Comparison of ENCODE assay signal across 16 mouse cellular contexts in genomic region chr13:100518191-100518590, GRCm38 (mm10). TPM values are rescaled to one million over a fixed set of nuclear protein-coding genes. Genes with fewer than 3 reads are reported as not detected.
DNase-seq lines count a peak whose midpoint lies in the region; ATAC-seq and TF ChIP-seq lines count a peak whose summit lies in the region.
"Had no signal": no experiment of that assay in that cellular context is flagged by ENCODE, and none has a peak within 500 bp of the region (broad histone marks: within the 10 kb centered on the region; RNA-seq: fewer than 3 reads in every experiment).

No protein-coding gene starts in this region.

- 0 out of 2 replicates have a peak, but pooled peaks cover 2% of the 10 kb centered on the region for H3K4me1 ChIP-seq in lung, embryonic 14.5 days (ENCODE audit: insufficient read depth)
- peaks cover 10% of the 10 kb centered on the region; the same call in 1 of the 2 replicates for H3K4me1 ChIP-seq in embryonic facial prominence, embryonic 12.5 days
- H3K4me1 ChIP-seq in embryonic facial prominence, embryonic 15.5 days = peaks cover 9% of the 10 kb centered on the region
- peaks cover 56% of the 10 kb centered on the region for H3K4me1 ChIP-seq in small intestine, adult 2 months (ENCODE audit: control insufficient read depth, insufficient read depth, insufficient read length, low read length)
- H3K4me1 ChIP-seq: neural tube, embryonic 13.5 days had no signal

- H3K27me3 ChIP-seq in lung, embryonic 14.5 days (ENCODE audit: insufficient read depth, low read length) = no peaks in the 10 kb centered on the region
- H3K27me3 ChIP-seq in embryonic facial prominence, embryonic 12.5 days = no peaks in the 10 kb centered on the region
- no peaks in the 10 kb centered on the region for H3K27me3 ChIP-seq in embryonic facial prominence, embryonic 15.5 days
- no peaks in the 10 kb centered on the region for H3K27me3 ChIP-seq in small intestine, adult 2 months (ENCODE audit: control insufficient read depth, insufficient read depth, low read length)
- H3K27me3 ChIP-seq: neural tube, embryonic 13.5 days had no signal

- H3K4me2 ChIP-seq in lung, embryonic 14.5 days = no peak overlapping the region
- H3K4me2 ChIP-seq in embryonic facial prominence, embryonic 12.5 days (replicated peaks) = no peak overlapping the region
- H3K4me2 ChIP-seq in embryonic facial prominence, embryonic 15.5 days (replicated peaks) = no peak overlapping the region
- H3K4me2 ChIP-seq: midbrain, embryonic 11.5 days; neural tube, embryonic 13.5 days had no signal

- H3K9ac ChIP-seq in lung, embryonic 14.5 days = no peak overlapping the region
- no peak overlapping the region for H3K9ac ChIP-seq in embryonic facial prominence, embryonic 12.5 days
- H3K9ac ChIP-seq in embryonic facial prominence, embryonic 15.5 days = no peak overlapping the region
- H3K9ac ChIP-seq: forebrain, postnatal 0 days; neural tube, embryonic 13.5 days had no signal

- H3K36me3 ChIP-seq in lung, embryonic 14.5 days (ENCODE audit: insufficient read depth) = no peaks in the 10 kb centered on the region
- no peaks in the 10 kb centered on the region for H3K36me3 ChIP-seq in embryonic facial prominence, embryonic 12.5 days
- H3K36me3 ChIP-seq in embryonic facial prominence, embryonic 15.5 days = no peaks in the 10 kb centered on the region
- peaks cover 24% of the 10 kb centered on the region for H3K36me3 ChIP-seq in small intestine, adult 2 months (ENCODE audit: control insufficient read depth, insufficient read depth, low read length)
- H3K36me3 ChIP-seq: G1E; neural tube, embryonic 13.5 days had no signal

- 70% methylated on average over 6 of the region's 6 CpGs for WGBS in lung, embryonic 14.5 days
- 80% methylated on average over 6 of the region's 6 CpGs for WGBS in embryonic facial prominence, embryonic 12.5 days
- 65% methylated on average over 6 of the region's 6 CpGs for WGBS in embryonic facial prominence, embryonic 15.5 days
- 22% methylated on average over 6 of the region's 6 CpGs for WGBS in small intestine, adult 2 months

- ATAC-seq in lung, embryonic 14.5 days (ENCODE audit: insufficient read depth) = no peak
- ATAC-seq in embryonic facial prominence, embryonic 12.5 days (ENCODE audit: insufficient number of reproducible peaks, insufficient read depth, low FRiP score, low TSS enrichment) = no peak
- ATAC-seq in embryonic facial prominence, embryonic 15.5 days (ENCODE audit: insufficient number of reproducible peaks, low FRiP score, low TSS enrichment, low read depth) = no peak
- ATAC-seq: forebrain, postnatal 0 days had no signal

- H3K9me3 ChIP-seq in lung, embryonic 14.5 days (ENCODE audit: low read depth, low read length) = no peaks in the 10 kb centered on the region
- H3K9me3 ChIP-seq in embryonic facial prominence, embryonic 12.5 days = no peaks in the 10 kb centered on the region
- H3K9me3 ChIP-seq in embryonic facial prominence, embryonic 15.5 days (replicated peaks) = no peaks in the 10 kb centered on the region
- H3K9me3 ChIP-seq: G1E; neural tube, embryonic 13.5 days had no signal

- TF ChIP-seq CTCF in lung, embryonic 14.5 days (IDR thresholded peaks at IDR 0.05; ENCODE audit: low read depth) = no peak
- no peak for TF ChIP-seq CTCF in small intestine, adult 2 months (IDR thresholded peaks at IDR 0.05; ENCODE audit: extremely low read depth, insufficient read length, insufficient replicate concordance, low read depth, low read length)

- DNase-seq in lung, embryonic 14.5 days = peak; percentile 59
- no peak for DNase-seq in lung, postnatal 10 days
- DNase-seq in B cell, adult 2 months = no peak
- no peak for DNase-seq in spleen, postnatal 4 days (ENCODE audit: low spot score in 2 of 2)
- DNase-seq: cerebellum, postnatal 10 days; forebrain, postnatal 0 days; heart, adult 18-20 months; kidney, adult 18-20 months; thymus, adult 18-20 months had no signal

- H3K27ac ChIP-seq in lung, embryonic 14.5 days (ENCODE audit: low read depth) = peak overlapping the region; percentile 1; the same call in 1 of the 2 replicates
- H3K27ac ChIP-seq in embryonic facial prominence, embryonic 12.5 days = 0 out of 2 replicates have a peak overlapping the region, but pooled peaks have one; percentile 6
- H3K27ac ChIP-seq in embryonic facial prominence, embryonic 15.5 days (replicated peaks) = peak overlapping the region; percentile 72
- peak overlapping the region; percentile 96 for H3K27ac ChIP-seq in small intestine, adult 2 months (ENCODE audit: insufficient read depth, low read depth, low read length)
- H3K27ac ChIP-seq: macrophage; neural tube, embryonic 13.5 days had no signal

- H3K4me3 ChIP-seq in lung, embryonic 14.5 days (ENCODE audit: low read depth, low read length) = no peak overlapping the region
- no peak overlapping the region for H3K4me3 ChIP-seq in embryonic facial prominence, embryonic 12.5 days
- H3K4me3 ChIP-seq in embryonic facial prominence, embryonic 15.5 days (replicated peaks) = no peak overlapping the region
- H3K4me3 ChIP-seq in small intestine, adult 2 months (ENCODE audit: low read depth, low read length) = no peak overlapping the region
- H3K4me3 ChIP-seq: neural tube, embryonic 13.5 days had no signal

- no peak for TF ChIP-seq POLR2A in small intestine, adult 2 months (IDR thresholded peaks at IDR 0.05; ENCODE audit: low read depth, low read length)

RNA-seq across cellular contexts. Expression of gene Gtf2h2, which starts 25.8 kb away (rescaled TPM):
- 75.0 and 77.3 TPM in 2 replicates for polyA plus RNA-seq in lung, embryonic 14.5 days (2014; fragmentation: Nextera tagmentation; extraction: Ambion mirVana)
- polyA plus RNA-seq in embryonic facial prominence, embryonic 12.5 days (2016; fragmentation: Nextera tagmentation; extraction: Ambion mirVana) = 85.4 and 86.9 TPM in 2 replicates
- polyA plus RNA-seq in embryonic facial prominence, embryonic 15.5 days (2015; fragmentation: Nextera tagmentation; extraction: Ambion mirVana) = 60.4 and 63.3 TPM in 2 replicates
- 4.3 and 9.1 TPM in 2 replicates for polyA plus RNA-seq in small intestine, adult 2 months (2012; rRNA removed)

RNA-seq across cellular contexts. Expression of gene Ocln, which starts 34.3 kb away (rescaled TPM):
- polyA plus RNA-seq in lung, embryonic 14.5 days (2014; fragmentation: Nextera tagmentation; extraction: Ambion mirVana) = 28.9 and 30.0 TPM in 2 replicates
- polyA plus RNA-seq in embryonic facial prominence, embryonic 12.5 days (2016; fragmentation: Nextera tagmentation; extraction: Ambion mirVana) = 5.8 and 7.5 TPM in 2 replicates
- polyA plus RNA-seq in embryonic facial prominence, embryonic 15.5 days (2015; fragmentation: Nextera tagmentation; extraction: Ambion mirVana) = 12.8 and 15.1 TPM in 2 replicates
- polyA plus RNA-seq in small intestine, adult 2 months (2012; rRNA removed) = 7.4 and 23.3 TPM in 2 replicates
- polyA plus RNA-seq: G1E, macrophage had no signal

Comparison
In these comparisons a context has a peak if more than half of its experiments do, and no peak if none do; other contexts are left out.
1. H3K27ac ChIP-seq: peak in every context shown above with its lines; median percentile 96 in small intestine, adult 2 months; 72 in embryonic facial prominence, embryonic 15.5 days; 6 in embryonic facial prominence, embryonic 12.5 days; 1 in lung, embryonic 14.5 days.